Mouse (Mus musculus) lung, embryonic 14.5 days (tissue): ENCODE data around the gene Reg4. TPM values are rescaled to one million over a fixed set of nuclear protein-coding genes. Genes with fewer than 3 reads are reported as not detected.

ENCODE experiments used
- ATAC-seq: fragments of 200-750 bp; cut with Nextera tagmentation; 2 replicates; pipeline ENCODE4 v1.8.0; 2017; ENCODE audit warnings: mild to moderate bottlenecking, moderate TSS enrichment, moderate library complexity; ENCODE audit not compliant: insufficient read depth
- DNase-seq: peaks from one replicate; pipeline ENCODE4 v3.0.0-alpha.2; 2015
- H3K27ac ChIP-seq: fragments of 300-500 bp; sonication (generic); 2 replicates; pipeline ENCODE4 v1.5.1; 2014; ENCODE audit warnings: low read depth, mild to moderate bottlenecking, moderate library complexity
- H3K27me3 ChIP-seq: fragments of 300-500 bp; sonication (generic); 2 replicates; pipeline ENCODE4 v1.6.1; 2014; ENCODE audit warnings: low read length, control low read depth; ENCODE audit not compliant: insufficient read depth
- H3K36me3 ChIP-seq: fragments of 300-500 bp; sonication (generic); 2 replicates; pipeline ENCODE4 v1.6.1; 2014; ENCODE audit warnings: control low read depth; ENCODE audit not compliant: insufficient read depth
- H3K4me1 ChIP-seq: fragments of 300-500 bp; sonication (generic); 2 replicates; pipeline ENCODE4 v1.6.1; 2014; ENCODE audit warnings: antibody characterized with exemption, control low read depth; ENCODE audit not compliant: insufficient read depth
- H3K4me2 ChIP-seq: fragments of 300-500 bp; sonication (generic); 2 replicates; pipeline ENCODE4 v1.6.1; 2014; ENCODE audit warnings: mild to moderate bottlenecking
- H3K4me3 ChIP-seq: fragments of 300-500 bp; sonication (generic); 2 replicates; pipeline ENCODE4 v1.5.1; 2014; ENCODE audit warnings: low read depth, low read length
- H3K9ac ChIP-seq: fragments of 300-500 bp; sonication (generic); 2 replicates; pipeline ENCODE4 v1.6.1; 2014
- H3K9me3 ChIP-seq: fragments of 300-500 bp; sonication (generic); 2 replicates; pipeline ENCODE4 v1.6.1; 2016; ENCODE audit warnings: low read depth, low read length, control low read depth
- CTCF ChIP-seq: IDR thresholded peaks from 2 replicates; pipeline ENCODE4 v1.5.1; 2016; ENCODE audit warnings: antibody characterized with exemption, low read depth
- WGBS: fragments of 180-500 bp; shearing (Covaris S2); extraction: QIAGEN DNeasy Blood & Tissue Kit; methylation state at CpG from one replicate; pipeline ENCODE4 v1.1.7; 2014; 5-methylcytosine and 5-hydroxymethylcytosine counted together
- polyA plus RNA-seq: library from polyadenylated mRNA; unstranded; fragments of >200 nt; fragmentation: Nextera tagmentation; extraction: Ambion mirVana; gene quantifications from 2 replicates; pipeline ENCODE4 v1.2.1, GENCODE M21; 2014

The Reg4 gene
- polyA plus RNA-seq, 1 experiment from 2014 or later = not detected

- Histone ChIP-seq H3K9ac (no peak overlapping the region), H3K27me3 (no peaks in the 10 kb centered on the region), H3K9me3 (0 out of 2 replicates have a peak, but pooled peaks cover 3% of the 10 kb centered on the region), H3K4me1 (no peaks in the 10 kb centered on the region), H3K4me2 (no peak overlapping the region), H3K27ac (no peak overlapping the region), H3K36me3 (no peaks in the 10 kb centered on the region), H3K4me3 (no peak overlapping the region)
- ATAC-seq = no peak
- 75% methylated on average over 2 of the region's 2 CpGs for WGBS
- TF ChIP-seq CTCF = no peak
- no peak for DNase-seq
Measured at GRCm38 (mm10) chr3:98249378-98249777, 27.4 kb downstream of the Reg4 start.

- WGBS = 75% methylated on average over 11 of the region's 11 CpGs
- Histone ChIP-seq H3K9me3 (0 out of 2 replicates have a peak, but pooled peaks cover 3% of the 10 kb centered on the region), H3K36me3 (no peaks in the 10 kb centered on the region), H3K27ac (no peak overlapping the region), H3K4me1 (no peaks in the 10 kb centered on the region), H3K27me3 (no peaks in the 10 kb centered on the region), H3K9ac (no peak overlapping the region), H3K4me3 (no peak overlapping the region), H3K4me2 (no peak overlapping the region)
- no peak for TF ChIP-seq CTCF
- DNase-seq = no peak
- no peak for ATAC-seq
Measured at GRCm38 (mm10) chr3:98249833-98250448, 28.0 kb downstream of the Reg4 start.

DNA sequence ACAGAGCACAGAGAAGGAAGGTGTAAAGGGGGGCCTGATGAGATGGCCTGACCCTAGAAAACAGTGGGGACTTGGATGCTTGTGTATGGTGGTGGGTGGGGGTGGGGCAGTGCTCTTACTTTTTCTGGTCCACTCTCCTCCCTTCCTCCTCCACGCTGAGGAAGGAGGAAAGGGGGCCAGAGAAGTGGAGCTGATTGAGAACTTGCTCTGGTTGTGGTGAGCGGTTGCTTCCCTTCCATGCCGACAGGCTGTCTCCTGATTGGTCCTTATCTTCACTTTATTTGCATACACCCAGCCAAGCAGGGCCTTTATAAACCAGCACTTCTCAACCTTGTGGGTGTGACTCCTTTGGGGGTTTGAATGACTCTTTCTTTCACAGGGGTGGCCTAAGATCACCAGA, 32.1 kb downstream of the Reg4 start:
- WGBS = 86% methylated on average over 3 of the region's 3 CpGs
- Histone ChIP-seq H3K4me2 (no peak overlapping the region), H3K27me3 (no peaks in the 10 kb centered on the region), H3K9me3 (0 out of 2 replicates have a peak, but pooled peaks cover 3% of the 10 kb centered on the region), H3K27ac (no peak overlapping the region), H3K4me3 (no peak overlapping the region), H3K9ac (no peak overlapping the region), H3K4me1 (no peaks in the 10 kb centered on the region), H3K36me3 (no peaks in the 10 kb centered on the region)
- TF ChIP-seq CTCF = no peak
- no peak for ATAC-seq
- no peak for DNase-seq

DNA sequence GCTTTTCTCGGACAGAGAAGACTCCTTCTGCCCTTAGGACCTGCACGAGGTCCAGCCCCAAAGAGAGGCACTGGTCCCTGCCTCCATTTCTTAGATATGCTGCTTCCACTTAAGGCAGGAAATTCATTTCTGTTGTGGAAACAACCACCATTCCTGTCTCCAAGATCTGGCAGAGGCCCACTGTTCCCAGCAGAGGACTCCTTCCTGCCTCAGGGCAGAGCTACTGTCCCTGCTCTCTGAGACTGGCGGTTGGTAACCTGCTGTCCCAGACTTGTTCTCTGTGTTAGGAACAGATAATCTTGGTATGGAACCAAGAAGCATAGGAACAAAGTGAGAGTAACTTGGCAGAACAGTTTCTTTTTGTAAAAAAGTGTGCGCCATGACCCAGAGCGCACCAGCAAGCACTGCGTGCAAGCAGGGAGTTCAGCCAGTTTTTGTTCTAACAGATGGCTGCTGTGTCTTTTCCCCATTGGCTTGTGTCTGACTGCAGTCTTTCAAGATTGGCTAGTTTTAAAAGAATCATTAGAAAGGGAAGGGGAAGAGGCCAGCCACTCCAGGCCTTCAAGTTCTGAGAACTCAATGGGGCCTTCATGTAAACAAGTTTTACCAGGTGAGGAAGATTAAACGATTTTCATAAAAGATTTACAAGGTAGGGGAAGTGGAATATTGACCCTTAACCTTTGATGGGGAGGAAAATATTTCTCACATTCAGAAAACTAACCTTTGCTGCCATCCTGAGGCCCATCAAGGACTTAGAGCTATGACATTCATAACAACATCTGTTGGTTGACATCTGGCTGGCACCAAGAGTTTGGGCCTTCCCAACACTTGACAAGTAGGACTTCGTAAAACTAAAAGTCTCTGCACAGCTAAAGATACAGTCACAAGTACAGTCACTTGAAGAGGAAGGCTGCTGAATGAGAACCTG, 33.0 kb downstream of the Reg4 start:
- DNase-seq (no peak), ATAC-seq (no peak)
- no peak for TF ChIP-seq CTCF
- H3K4me2 ChIP-seq = no peak overlapping the region
- H3K36me3 ChIP-seq = no peaks in the 10 kb centered on the region
- WGBS = 79% methylated on average over 8 of the region's 8 CpGs
- no peaks in the 10 kb centered on the region for H3K27me3 ChIP-seq
- 0 out of 2 replicates have a peak, but pooled peaks cover 3% of the 10 kb centered on the region for H3K9me3 ChIP-seq
- no peak overlapping the region for H3K9ac ChIP-seq
- no peak overlapping the region for H3K27ac ChIP-seq
- no peak overlapping the region for H3K4me3 ChIP-seq
- no peaks in the 10 kb centered on the region for H3K4me1 ChIP-seq

DNA sequence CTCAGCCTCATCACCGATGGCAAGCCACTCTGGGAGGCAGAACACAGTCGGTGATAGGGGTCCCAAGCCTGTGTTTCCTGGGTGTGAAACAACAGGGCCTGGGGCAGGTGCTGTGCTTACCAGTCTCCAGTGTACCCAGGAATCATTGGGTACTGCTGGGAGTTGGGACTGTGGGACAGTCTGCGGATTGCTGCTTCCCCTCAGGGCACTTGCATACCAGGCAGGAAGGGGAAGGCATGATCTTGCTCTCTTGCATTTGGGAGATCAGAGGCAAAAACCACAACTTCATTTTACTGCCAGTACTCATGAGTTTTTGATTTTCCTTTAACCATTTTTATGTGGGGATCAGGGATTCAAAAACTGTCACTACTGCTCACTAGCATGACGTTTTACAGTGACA, 36.8 kb downstream of the Reg4 start:
- Histone ChIP-seq H3K4me2 (no peak overlapping the region), H3K27me3 (no peaks in the 10 kb centered on the region), H3K36me3 (no peaks in the 10 kb centered on the region), H3K9me3 (no peaks in the 10 kb centered on the region), H3K27ac (no peak overlapping the region), H3K4me1 (no peaks in the 10 kb centered on the region), H3K9ac (no peak overlapping the region), H3K4me3 (no peak overlapping the region)
- no peak for TF ChIP-seq CTCF
- no peak for ATAC-seq
- no peak for DNase-seq
- WGBS = 94% methylated on average over 4 of the region's 4 CpGs

- Histone ChIP-seq H3K4me1 (no peaks in the 10 kb centered on the region), H3K4me3 (no peak overlapping the region), H3K9me3 (no peaks in the 10 kb centered on the region), H3K4me2 (no peak overlapping the region), H3K36me3 (no peaks in the 10 kb centered on the region), H3K27ac (no peak overlapping the region), H3K27me3 (no peaks in the 10 kb centered on the region), H3K9ac (no peak overlapping the region)
- 92% methylated on average over 5 of the region's 5 CpGs for WGBS
- DNase-seq (peak; percentile 34), ATAC-seq (no peak)
- TF ChIP-seq CTCF = no peak
Measured at GRCm38 (mm10) chr3:98259271-98259751, 37.4 kb downstream of the Reg4 start.

DNA sequence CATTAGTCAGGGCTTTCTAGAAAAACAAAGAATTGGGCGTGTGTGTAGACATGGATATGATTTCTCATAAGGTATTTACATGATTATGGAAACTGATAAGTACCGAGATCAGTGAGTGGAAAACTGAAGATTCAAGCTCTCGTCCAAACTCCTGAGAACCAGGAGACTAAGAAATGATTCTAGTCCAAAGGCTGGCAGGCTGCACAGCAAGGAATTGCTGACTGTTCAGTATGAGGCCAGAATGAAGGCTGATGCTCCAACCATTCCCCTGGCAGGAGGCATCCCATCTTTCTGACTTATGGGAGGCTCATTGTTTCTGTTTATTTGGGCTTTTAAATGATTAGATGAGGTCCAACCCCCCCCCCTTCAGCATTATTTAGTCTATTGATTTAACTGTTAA, 38.6 kb downstream of the Reg4 start:
- no peak for TF ChIP-seq CTCF
- WGBS = 76% methylated on average over 3 of the region's 3 CpGs
- H3K9ac ChIP-seq = no peak overlapping the region
- no peak for ATAC-seq
- no peaks in the 10 kb centered on the region for H3K27me3 ChIP-seq
- H3K9me3 ChIP-seq = no peaks in the 10 kb centered on the region
- DNase-seq = no peak
- H3K4me2 ChIP-seq = no peak overlapping the region
- H3K27ac ChIP-seq = no peak overlapping the region
- H3K4me1 ChIP-seq = no peaks in the 10 kb centered on the region
- H3K36me3 ChIP-seq = no peaks in the 10 kb centered on the region
- no peak overlapping the region for H3K4me3 ChIP-seq
